Mouse (Mus musculus): ENCODE results near the gene Npw.

Npw gene

DNA sequence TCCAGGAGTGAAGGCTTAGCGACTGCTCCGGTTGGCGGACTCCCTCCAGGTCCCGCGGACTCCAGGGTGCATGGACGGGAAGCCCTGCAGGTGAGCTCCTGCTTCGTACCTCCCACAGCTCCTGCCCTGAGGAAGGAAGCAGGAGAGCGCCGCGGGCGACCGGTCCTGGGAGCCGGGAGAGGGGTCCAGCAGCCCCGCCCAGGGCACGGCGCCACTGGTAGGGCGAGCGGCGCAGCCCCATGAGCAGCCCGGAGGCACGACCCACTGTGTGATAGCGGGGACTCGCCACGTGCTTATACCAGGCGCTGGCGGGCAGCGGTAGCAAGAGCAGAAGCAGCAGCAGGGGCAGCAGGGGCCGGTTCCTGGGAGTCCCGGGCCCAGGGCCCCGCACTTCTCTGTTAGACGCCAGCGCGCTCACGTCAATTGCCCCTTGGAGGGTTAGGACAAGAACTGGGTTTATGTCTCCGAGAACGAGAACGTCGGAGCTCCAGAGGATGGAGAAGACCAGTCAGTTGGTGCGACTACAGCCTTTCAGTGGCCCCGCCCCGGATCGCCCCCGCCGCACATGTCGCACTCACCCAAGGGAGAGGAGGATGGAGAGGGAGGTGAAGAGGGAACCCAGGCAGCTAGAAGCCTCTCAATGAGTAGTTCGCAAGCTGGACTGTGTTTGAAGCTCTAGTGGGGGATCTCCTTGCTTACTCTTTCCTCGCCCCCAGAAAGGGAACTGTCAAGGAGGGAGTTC, at the start of gene Npw:
Gene Npw, minus strand, starts transcription at position 441 of the 742 bp plus-strand sequence.
- DNase-seq (ENCODE audit: low read depth) = no peak

DNA sequence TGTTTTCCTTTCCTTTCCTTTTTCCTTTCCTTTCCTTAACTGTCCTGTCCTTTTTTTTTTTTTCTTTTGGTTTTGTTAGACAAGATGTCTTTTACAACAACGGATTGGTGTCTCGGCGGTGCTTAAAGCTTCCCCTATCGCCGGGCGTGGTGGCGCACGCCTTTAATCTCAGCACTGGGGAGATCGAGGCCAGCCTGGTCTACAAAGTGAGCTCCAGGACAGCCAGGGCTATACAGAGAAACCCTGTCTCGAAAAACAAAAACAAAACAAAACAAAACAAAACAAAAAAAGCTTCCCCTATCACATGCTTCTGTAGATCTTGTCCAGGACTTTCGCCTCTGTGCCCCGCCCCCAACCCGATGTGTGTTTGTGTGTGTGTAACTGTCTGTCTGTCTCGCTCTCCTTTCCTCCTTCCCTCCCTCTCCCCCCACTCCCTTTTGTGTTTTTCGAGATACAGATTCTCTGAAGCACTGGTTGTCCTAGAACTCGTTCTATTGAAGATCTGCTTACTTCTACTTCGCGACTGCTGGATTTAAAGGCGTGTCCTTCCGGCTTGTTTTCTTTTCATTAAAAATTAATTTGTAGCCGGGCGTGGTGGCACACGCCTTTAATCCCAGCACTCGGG, 49.7 kb upstream of the Npw start:
- DNase-seq (ENCODE audit: low read depth) = no peak

DNA sequence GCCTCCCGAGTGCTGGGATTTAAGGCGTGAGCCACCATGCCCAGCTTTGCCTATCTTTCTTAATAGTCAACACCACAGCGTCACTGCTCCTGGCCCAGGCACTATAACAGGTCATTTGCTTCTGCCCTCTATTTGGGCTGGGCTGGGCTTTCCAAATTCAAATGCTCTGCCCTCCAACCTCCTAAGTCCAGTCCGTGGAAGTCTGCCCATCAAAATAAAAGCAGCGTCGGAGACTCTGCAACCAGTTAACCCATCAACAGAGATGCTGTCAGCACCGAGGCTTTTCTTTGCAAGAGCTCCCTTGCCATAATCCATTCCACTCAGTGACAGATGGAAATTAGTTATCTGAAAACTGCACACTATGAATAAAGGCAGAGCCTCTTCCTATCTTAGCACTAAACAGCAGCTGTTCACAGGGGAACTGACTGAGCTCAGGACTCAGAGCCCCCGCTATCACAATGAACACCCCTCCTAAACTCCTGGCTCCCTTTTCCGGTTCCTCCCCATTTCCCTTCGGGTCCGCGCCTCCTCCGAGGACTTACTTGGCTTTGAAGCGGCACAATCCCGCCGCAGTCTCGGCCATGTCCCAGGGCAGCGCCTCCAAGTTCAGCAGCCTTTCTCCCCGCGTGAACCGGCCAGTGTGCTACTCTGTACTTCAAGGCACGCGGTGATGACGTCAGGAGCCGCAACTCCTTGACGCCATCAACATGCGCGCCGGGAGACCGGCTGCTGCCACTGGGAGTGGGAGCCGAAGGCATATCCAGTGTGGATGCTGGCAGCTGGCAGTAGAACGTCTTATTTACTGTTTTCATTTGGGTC, 48.9 kb upstream of the Npw start, which contains the start of gene Tbl3:
Gene Tbl3, minus strand, starts transcription at position 679 of the 819 bp plus-strand sequence.
- peak; percentile 80 for DNase-seq (ENCODE audit: low read depth)

DNA sequence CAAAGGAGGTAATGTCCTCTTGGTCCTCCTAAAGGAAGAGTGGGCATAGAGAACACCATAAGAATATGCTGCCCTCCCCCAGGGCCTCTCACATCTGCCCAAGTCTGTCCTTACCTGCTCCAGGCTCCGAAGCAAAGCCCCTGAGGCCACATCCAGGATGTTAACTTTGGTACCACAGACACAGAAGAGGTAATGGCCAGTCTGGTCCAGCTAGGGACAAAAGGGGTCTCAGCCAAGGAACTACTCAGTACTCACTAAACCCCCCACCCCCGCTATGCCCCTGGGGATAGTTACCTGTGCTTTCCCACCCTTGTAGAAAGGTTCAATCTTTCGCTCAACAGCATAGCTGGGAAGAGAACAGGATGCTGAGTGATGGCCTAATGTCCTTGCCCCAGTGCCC, 47.6 kb upstream of the Npw start:
- no peak for DNase-seq (ENCODE audit: low read depth)

DNA sequence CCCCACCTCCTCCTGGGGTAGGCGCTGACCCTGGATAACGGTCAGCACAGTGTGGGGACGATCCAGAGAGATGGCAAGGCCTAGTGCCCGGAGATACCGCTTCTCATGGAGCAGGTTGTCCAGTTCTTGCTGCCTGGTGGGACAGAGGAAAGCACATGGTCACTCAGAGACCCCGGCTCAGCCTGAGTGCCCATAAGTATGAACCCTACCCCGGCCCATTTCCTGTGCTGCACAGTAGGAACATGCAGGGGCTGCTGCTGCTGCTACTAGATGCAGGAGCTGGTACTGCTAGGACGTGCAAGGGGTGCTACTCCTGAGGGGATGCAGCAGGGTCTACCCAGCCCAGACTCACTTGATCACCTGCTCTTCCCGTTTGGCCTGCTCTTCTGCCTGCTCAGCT, 43.0 kb upstream of the Npw start:
- DNase-seq (ENCODE audit: low read depth) = no peak

DNA sequence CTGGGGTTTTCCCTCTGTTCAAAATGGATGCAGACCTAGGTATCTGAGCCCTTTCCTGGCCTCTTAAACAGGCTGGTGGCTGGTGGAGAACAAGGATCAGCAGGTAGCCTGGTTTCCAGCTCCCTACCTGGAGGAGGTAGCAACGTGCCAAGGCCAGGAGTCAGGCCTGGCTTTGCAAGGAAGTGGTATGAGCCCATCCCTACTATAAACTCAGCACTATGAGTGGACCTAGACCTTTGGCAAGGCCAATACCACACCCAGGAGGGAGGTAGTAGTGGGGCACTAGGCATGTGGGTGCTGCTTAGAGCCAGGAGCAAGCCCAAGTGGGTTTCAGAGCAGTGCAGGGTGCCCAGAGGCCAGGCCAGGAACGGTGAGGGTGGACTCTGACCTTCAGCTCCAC, 41.2 kb upstream of the Npw start:
- DNase-seq (ENCODE audit: low read depth) = no peak

DNA sequence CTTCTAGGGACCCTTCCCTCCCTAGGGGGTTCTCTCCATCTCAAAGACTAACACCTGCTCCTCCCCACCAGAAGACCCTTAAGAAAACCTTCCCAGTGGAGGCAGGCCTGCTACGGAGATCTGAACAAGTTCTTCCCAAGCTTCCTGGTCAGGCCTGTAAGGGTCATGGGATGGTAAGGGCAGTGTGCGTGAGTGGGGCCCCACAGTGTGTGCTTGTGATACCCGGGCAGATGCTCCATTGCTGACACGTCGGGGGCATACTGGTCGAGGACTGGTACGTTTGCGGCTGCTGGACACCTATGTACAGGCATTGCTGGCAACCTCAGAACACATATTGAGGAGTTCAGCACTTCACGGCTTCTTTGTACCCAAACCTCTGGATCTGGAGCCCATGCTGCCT, 40.5 kb upstream of the Npw start:
- no peak for DNase-seq (ENCODE audit: low read depth)

DNA sequence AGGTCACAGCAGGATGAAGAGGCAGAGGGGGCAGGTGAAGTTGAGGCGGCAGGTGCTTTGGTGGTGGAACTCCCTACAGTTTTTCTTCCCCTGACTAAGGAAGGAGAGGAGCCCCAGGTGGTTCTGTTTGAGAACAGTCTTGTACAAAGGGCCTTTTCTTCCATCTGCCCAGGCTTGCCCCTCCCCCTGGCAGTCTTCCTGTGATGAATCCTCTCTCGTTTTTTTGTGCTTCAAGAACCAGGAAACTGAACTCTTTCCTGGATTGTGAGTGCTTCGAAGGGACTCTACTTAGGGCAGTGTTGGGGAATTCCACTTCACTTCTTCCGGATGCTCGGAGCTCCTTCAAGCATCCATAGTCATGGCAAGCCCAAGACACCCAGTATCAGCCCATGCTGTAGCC, 39.7 kb upstream of the Npw start:
- DNase-seq (ENCODE audit: low read depth) = no peak

DNA sequence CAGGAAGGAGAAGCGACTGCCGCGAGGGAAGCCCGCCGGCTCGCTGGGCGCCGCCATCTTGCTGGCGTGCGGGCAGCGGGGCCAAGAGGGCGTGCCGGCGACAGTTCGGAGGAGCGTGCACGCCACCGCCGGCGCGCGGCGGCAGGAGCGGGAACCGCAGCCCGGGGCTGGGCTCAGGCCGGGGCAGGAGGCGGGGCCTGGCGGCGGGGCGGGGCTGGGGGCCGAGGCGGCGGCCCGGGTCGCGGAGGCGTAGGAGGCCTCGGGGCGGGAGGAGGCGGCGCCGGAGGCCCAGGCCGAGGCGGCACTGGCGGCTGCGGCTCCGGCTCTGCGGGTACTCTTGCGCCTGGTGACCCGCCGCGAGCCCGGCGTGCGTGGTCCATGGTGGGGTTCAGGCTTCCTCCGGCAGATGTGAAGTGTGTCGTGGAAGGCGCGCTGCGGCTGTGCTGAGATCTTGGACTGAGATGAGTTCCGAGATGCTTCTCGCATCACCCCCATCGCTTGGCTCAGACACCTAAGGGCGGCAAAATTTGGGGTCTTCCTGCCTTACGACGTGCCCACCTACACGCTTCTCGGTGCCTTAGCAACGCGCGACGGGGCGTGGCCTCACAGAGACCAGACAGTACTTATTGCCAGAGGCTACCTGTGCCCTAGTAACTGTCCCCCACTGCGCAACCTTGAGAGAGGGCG, 37.9 kb upstream of the Npw start, which contains the start of the genes Gfer and Noxo1:
Gene Gfer, minus strand, starts transcription at position 146 of the 687 bp plus-strand sequence.
Gene Noxo1, plus strand, starts transcription at position 224 of the 687 bp plus-strand sequence.
- no peak for DNase-seq (ENCODE audit: low read depth)

DNA sequence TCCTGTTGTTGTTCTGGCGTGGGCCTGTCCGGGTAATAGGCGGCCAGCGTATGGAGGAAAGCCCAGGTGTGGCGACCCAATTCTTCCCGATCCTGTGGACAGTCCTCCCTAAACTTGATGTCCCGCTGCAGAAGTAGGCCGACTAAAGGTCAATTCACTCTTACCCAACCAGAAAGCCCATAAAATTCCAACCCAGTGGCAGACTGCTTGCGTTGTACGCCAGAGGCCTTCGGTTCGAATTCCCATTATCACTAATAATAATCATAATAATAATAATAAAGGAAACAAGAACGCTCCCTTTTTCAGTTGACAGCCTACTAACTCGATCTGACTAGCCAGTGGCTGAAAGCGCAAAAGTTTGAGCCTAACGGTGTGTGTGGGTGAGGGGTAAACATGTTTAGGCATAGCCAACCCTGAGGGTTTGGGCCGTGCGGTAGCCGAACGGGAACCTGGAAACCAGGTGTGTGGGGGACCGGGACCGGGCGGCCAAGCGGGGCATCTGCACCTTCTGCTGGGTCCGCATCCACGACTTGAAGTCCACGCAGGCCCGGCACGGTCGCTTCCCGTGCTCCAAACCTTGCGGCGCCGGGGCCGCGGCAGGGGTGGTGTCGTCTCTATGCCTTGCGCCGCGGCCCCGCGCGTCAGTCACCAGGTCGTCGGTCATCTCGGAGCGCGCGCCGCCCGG, 37.2 kb upstream of the Npw start:
- no peak for DNase-seq (ENCODE audit: low read depth)

DNA sequence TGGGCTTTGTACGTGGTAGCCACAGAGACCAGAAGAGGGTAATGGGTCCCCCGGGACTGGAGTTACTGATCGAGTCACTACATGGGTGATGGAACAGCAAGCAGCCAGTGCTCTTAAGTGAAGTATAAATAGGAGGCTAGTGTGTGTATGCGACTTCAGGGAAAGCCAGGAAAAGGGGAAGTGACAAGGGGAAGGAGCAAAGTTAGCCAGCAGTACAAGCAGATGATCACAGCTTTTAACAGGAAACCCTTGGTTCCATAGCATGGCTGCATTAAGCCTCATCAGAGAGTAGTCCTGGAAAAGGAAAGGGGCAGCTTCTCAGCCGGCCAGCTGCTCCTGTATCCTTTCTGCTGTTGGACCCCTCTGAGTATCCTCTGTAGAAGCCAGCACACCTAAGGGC, 34.1 kb upstream of the Npw start:
- no peak for DNase-seq (ENCODE audit: low read depth)

DNA sequence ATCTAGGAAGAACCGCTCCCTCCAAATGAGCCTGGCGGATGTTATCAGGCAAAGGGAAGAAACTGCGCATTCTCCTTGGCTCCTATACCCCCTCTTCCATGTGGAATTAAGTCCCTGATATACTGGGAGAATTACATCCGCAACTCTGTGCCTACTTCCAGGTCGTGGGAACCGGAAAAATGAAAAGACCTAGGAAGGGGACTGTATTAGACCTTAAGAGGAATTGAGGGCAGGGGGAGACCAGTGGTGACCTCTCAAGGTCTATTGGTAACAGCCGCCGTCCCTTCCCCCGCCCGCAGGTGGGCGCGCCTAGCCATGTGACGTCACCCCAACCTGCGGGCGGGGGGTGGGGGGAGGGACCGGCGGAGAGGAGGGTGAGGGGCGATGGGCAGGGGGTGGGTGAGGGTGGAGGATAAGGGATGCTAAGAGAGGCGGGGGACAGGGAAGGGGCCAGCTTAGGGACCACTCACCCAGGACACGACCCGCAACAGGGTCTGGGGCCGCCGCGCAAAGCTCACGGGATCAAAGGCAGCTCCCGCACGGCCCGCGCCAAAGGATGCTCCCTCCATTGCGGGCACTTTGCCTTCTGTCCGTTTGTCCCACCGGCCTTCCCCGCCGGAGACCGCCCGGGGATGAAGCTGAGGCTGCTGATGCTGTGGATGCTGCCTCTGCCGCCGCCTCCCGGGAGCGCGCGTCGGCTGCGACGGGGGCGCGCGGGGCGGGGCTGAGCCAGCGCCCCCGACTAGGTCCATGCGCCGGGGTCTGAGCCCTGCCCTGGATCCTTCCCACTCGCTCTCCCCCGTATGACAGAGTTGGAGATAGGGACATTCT, 31.2 kb upstream of the Npw start, which contains the start of gene Syngr3:
Gene Syngr3, minus strand, starts transcription at position 705 of the 831 bp plus-strand sequence.
- no peak for DNase-seq (ENCODE audit: low read depth)

DNA sequence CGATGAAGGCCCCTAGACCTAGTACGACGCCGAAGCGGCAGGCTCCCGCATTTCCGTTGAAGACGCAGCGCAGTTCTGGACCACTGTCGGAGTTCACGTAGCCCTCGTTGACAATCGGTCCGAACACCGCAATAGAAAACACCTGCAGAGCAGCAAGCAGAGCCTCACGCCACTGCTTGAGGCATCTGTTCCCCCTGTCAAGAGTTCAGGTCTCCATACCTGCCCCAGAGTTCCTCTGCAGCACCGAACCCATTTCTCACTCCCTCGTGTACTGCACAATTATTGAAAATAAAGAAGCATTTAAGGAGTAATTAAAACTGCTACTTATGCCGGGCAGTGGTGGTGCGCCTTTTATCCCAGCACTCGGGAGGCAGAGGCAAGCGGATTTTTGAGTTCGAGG, 29.3 kb upstream of the Npw start:
- DNase-seq (ENCODE audit: low read depth) = no peak

DNA sequence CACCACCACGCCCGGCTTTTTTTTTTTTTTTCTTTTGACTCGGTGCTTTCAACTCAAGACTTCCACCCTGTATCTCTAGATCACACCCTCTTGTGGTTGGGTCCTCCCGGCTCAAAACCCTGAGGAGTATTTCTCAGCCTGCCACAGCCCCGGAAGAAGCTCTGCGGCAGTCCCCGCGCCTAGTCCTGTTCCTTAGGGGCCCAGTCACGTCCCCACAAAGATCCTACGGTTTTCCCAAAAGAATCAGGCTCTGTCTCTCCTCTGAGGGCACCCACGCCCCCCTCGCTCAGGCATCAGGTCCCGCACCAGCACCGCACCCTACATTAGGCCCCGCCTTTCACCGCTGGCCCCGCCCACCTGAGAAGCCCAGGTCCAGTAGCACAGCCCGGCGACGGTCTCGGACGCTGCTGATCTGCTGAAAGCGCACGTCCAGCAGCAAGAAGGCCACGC, 28.9 kb upstream of the Npw start:
- DNase-seq (ENCODE audit: low read depth) = no peak

DNA sequence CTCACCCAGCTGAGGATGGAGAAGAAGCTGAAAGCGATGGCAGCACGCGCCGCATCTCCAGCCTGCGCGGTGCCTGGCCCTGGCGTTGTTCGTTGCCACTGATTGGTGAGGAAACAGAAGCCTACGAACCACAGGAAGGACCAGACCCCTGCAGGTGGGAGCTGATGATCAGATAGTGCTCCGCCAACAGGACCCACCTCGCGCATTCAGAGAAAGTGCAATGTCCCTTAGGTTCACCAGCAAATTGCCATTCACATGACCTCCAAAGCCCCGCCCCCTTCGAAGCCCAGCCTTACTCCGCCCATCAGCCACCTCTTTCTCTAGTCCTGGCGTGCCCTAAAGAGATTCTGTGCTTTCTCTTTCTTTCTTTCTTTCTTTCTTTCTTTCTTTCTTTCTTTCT, 28.3 kb upstream of the Npw start:
- DNase-seq (ENCODE audit: low read depth) = no peak

DNA sequence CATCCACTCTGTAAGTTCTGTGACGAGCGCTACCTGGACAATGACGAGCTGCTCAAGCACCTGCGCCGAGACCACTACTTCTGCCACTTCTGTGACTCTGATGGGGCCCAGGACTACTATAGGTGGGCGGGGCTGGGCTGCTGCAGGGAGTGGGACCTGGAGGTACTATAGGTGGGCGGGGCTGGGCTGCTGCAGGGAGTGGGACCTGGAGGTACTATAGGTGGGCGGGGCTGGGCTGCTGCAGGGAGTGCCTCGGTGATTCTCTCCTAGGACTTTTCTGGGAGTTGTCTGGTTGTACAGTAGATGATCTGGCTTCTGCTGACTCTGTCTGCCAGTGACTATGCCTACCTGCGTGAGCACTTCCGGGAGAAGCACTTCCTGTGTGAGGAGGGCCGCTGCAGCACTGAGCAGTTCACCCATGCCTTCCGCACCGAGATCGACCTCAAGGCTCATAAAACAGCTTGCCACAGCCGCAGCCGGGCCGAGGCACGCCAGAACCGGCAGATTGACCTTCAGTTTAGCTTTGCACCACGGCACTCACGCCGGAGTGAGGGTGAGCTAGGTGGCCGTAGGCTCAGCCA, 19.3 kb upstream of the Npw start:
- DNase-seq (ENCODE audit: low read depth) = no peak

DNA sequence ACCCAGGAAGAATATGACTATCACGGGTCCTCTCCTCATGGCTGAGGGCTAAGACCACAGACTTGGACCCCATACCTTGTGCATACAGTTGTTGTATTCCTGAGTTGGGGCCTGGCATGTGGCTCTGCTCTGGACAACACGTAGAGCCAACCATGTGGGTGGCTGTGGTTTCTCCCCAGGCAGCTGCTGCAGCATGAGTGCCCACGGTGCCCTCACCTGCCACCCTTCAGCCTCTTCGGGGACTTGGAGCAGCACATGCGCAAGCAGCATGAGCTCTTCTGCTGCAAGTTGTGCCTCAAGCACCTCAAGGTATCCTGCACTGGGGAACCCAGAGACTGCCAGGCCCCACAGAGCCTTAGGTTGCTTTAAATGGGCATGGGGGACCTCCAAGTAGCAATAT, 18.6 kb upstream of the Npw start:
- no peak for DNase-seq (ENCODE audit: low read depth)

DNA sequence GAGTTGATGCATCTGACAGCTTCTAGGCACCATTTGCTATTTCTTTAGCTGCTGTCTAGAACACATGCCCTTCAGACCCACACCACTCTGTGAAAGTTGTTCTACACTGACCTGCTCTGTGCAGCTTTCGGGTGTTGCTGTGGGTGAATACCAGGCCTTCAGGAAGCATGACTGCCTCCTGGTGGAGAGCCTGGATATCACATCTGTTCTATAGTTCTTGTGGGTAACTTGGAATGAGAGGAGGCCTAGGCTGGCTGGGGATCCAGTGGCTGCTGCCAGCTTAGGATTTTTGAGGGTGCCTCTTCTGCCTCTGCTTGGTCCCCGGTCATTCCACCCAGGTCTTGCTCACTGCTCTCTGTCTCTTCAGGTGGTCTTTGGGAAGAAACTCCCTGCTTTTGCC, 17.9 kb upstream of the Npw start:
- DNase-seq (ENCODE audit: low read depth) = no peak

DNA sequence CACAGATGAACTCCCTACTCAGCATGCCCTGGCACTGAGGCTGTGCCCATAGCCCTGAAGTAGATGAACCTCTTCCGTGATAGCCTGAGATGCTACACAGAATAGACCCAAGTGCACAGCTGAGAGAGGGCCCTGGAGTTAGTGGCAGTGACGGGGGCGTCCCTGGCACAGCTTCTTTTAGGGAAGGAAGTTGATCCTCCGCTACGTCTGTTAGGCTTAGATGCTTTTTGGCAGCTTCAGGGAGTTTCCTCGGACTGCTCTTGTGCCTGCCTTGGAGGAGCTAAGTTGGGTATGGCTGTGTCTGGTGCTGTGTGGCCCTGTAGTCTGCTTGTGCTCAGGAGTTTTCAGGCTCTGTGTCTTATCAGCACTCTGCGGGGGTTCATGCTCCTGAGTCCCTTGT, 16.0 kb upstream of the Npw start:
- DNase-seq (ENCODE audit: low read depth) = no peak

DNA sequence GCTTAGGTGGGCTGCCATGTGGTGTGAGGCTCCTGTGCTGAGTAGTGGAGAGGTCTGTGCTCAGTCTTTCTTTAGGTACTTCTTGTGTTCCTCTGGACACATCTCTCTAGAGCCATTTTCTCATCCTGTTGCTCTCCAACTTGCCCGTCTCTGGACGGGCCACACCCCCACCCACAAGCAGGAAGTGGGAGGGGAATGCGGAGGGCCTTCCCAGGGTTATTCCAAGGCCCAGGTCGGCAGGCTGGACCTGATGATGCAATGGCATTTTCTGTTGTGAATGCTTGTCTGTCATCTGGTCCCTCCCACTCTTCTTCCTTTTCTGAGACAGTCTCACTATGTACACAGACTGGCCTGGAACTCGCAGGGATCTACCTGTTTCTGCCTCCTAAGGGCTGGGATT, 13.9 kb upstream of the Npw start:
- DNase-seq (ENCODE audit: low read depth) = peak; percentile 40

Data from fibroblast of lung, adult 2 months (primary cell).